Mouse (Mus musculus) hindlimb bud, embryonic 11.5 days (tissue): Measurements from ENCODE around the gene Nfia.

Experiments
- DNase-seq: peaks from one replicate; pipeline ENCODE4 v3.0.0-alpha.2; 2012; ENCODE audit warnings: low read depth, low spot score; ENCODE audit errors: extremely low spot score

Gene Nfia

DNA sequence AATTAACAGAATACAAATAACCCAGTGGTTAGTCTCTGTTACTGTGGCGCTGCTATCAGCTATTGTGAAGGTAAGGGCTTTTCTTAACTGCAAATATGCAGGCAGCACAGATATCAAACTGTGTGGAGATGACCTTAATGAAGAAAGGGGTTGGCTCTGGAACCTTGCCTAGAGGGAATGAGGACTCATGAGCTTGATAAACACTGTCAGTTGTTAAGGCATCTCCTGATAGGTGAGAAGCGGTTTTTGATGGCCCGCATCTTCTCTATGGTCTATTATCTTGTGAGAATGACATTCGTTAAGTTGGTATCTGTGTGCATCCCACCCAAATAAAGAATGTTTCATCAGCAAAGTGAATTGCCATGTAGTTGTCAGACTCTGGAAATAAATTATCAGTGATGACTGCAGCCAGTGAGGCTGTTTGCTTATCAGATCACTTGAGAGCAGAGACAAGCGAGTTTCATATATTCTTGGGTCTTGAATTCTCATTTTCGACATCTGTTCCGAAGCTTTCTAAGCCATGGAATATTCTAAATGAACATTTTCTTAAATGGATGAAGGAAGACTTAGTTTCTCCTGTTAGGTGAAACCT, 37.9 kb downstream of the Nfia start:
- DNase-seq = no peak

DNA sequence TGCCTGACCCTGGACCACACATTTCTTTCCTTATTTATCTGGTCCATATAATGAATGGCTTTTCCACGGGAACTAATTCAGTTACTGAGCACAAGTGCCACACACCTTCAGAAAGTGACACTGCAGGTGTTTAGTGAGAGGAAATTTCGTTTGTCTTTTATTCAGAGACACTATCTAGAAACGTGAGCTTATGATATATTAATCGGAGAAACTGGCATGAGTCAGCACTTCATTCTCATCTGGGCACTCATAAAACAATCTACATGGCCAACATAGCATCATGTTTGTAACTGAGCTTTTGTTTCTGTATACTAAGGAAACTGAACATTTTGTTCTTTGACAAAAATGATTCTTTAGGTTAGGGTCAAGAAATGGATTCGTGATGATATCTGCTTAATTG, 40.5 kb downstream of the Nfia start:
- no peak for DNase-seq

DNA sequence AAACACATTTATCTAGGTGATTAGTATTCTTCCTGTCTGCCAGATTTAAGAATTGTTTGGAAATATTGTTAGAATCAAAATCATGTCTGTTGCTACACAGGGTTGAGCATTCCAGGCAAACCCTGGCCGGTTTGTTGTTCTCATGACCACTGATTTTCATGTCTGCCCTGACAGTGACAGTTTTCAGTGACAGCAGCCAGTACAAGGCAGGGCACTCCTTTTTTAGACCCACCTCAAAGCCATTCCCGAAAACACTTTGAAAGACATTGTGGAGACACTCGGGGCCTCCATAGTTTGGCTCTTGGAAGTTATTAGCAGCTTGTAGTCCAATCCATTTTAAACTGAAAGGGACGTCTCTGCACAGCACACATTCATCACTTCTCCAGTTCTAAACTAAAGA, 41.5 kb downstream of the Nfia start:
- DNase-seq = no peak

DNA sequence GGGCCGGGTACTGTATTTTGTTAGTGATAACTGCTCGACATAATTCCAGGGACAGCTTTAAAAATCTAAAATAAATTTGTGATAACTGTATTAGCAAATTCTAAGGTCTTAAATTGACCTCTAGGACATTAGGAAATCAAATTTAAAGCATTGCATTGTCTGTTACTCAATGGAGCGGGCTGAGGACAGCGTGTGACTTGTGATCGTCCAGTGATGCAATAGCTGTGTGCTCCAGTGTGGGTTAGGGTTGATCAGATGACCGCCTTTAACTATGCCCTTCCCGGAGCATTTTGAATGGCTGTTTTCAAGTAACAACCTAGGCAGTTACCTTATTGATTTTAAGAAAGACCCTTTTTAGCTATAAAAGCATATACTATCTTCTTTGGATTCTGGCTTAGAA, 42.0 kb downstream of the Nfia start:
- DNase-seq = no peak

DNA sequence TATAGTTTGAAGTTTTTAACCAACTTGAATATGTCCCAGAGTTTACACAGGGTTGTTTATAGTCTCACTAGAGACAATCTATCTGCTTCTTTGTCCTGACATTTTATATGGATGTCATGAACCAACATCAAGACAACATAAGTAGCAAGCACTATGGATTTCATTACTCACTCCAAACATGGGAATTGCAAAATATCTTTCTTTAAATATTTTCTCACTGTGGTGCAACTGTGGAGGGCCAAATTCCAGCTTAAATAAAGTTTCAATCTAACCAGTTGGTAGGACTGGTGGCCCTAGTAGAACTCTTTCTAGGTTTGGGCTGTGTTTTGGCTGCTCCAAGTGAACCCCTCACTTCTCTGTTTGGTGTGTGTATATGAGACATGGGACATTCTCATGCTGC, 43.5 kb downstream of the Nfia start:
- no peak for DNase-seq

DNA sequence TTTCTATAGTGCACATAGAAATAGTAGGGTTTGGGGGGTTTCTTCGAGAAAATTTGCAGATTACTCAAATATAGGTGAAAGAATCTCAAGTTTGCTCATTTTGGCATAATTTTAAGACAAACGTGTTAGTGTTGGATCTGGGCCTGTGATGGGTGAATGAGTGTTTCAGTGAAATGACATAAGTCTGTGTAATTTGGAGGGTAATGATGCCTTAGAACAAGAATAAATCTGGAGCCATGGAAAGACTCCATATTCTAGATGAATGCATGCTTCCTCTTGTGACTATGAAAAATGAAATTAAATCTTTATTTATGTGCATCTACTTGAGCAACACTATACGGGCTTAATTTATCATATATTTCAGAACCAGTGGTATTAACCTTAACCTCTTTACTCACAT, 44.2 kb downstream of the Nfia start:
- no peak for DNase-seq

DNA sequence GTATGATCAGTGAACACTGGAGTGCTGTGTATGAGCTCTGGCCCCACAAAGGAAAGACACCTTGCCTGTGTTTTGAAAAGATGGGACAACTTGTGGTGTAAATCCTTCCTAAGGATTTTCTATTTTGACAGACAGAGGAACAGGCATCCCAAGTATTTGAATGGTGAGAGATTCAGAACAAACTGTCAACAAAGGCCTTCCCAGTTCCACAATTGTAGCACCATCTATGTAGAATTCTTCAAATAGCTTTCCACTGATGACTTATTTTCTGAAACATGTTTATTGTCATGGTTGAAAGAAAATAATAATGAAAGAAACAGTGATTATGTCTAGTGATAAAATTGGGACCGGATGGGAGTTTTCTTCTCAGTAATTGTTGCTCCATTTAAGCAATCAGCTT, 45.2 kb downstream of the Nfia start:
- DNase-seq = no peak

DNA sequence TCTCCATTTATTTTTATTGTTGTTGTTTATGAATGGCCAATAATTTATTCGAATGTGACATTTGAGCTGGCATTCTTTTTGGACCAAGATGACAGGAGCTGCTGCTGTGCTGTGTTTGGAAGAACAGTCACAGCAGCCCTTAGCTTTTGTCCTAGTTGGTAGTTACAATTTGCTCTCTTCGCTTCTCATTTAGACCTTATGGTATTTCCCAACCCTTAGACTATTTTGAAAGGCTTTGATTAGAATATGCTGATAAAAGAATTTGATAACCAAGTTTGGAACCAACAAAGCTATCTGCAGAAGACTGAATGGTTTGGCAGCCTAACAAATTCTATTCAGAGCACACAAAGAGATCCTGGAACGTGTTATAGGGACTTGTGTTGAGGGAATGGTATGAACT, 46.0 kb downstream of the Nfia start:
- no peak for DNase-seq

DNA sequence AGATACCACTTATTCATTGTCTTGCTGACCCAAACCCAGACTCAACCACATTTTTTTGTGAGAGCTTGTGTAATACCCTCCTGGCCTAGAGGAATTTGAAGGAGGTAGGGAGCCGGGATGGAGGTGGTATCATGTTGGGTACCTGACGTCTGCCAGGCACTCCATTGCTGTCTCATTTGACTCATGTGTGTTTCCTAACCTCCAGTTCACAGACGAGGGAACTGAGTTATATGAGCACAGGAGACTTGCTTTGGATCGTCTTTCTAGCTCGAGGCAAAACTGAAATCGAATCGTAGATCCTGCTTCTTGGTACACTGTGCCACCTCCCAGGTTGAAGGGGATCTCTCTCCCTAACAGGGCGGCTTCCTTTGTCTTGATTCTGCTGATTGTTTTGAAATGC, 46.6 kb downstream of the Nfia start:
- DNase-seq = no peak

DNA sequence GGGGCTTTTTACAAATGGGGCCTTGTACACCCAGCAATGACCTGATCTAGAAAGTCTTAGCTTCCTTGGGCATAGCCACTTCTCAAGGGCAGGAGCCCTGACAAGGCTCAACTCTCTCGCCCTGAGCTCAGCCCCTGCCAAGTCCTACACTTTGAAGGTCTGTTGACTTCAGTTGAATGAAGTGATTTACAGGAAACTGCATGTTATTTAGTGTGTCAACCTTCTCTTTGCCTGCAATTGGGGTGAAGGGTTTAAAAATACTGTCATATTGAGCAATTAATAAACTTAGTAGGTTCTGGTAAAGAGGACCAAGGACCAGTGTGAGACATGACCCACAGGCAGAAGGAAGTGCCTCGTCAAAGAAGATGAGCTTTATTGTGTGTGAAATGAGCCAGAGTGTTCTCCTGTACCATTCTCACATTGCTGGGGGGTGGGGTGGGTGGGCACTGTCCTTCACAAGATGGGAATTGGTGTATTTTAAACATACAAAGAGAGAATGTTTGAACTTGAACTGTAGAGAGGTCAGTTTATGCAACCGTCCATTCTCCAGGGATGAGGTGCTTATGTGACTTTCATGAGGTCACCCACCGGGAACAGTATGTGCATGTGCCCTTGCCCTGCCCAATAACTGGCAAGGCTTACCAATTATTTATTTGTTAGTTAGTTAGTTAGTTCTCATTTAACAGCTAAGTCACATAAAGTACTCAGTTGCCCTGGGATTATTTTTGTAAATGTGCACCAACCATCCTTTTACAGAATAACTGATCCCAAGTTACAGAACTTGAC, 48.1 kb downstream of the Nfia start:
- DNase-seq = no peak

DNA sequence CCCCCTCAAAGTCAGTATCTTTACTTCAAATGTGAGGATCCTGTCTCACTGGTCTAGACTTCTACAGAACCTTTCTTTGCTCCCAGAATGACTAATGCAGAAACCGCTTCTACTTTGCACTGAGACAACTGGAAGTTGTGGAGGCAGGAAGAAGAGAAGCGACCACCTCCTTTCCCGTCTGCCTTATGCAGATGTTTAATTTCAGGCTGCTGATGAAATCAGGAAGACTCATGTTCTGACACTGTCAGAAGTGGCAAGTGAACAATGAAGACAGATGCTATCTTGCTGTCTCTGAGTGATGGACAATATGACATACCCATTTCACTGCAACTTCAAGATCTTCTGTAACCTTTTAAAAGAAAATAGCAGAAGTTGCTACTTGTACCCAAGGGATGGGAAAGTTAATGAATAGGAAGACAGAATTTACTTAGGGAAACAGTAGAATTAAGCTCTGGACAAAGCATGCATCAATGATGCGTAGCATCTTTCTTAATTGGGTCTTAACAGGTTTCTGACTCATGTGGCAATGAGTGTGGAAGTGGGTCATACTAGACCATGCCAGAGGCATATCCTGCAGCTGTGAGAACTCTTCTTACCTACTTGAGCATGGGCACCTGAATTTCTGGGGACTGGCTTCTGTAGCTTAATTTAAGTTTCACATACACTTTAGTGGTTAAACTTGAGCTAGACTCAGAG, 49.2 kb downstream of the Nfia start:
- no peak for DNase-seq

DNA sequence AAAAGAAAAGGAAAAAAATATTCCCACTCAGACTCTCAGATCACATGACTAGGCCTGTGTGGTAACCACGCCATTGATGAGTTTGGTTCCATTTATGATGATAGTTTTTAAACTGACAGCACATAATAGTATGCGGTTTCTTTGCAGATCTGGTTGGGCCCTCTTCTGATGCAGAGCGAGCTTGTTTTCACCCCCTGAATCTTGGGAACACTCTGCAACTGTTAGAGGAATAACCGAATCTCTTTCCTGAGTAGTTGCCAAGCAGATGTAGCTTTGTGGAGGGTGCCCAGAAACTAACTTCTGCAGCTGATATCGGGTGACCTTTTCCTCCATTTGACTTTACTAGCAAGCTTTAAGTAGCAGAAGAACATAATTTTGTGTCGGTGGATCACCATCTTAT, 51.0 kb downstream of the Nfia start:
- DNase-seq = no peak

DNA sequence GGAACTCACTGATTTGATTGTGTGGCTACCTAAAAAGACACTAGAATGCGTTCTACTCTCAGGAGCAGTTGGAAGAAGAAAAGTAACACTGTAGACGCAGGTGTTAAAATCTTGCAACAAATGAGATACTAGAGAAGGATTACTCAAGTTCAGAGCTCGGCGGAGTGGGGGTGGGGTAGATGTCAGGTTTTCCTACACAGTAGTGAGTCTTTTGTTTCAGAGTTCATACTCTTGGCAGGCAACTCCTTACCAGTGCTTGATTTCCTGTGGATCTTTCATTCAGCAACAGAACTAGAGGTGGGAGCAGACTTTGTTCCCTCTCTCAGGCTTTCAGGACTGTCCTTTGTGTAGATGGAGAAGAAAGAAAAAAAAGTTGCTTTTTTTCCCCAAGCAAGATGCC, 51.9 kb downstream of the Nfia start:
- no peak for DNase-seq

DNA sequence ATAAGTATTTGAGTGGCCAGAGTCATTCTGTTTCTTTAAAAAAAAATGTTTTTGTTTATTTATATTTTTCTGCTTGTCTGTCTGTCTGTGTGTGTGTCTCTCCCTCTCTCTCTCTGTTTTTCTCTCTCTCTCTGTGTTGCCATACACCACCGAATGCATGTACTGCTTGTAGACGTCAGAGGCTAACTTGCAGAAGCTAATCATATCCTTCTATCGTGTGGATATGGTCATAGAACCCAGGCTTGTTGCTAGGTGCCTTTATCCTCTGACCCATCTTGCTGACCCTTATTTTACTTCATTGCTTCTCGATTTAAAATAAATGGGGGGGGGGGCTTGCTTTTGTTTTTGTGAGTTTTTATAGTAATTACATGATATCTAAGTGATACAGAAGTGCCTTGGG, 52.9 kb downstream of the Nfia start:
- DNase-seq = no peak

DNA sequence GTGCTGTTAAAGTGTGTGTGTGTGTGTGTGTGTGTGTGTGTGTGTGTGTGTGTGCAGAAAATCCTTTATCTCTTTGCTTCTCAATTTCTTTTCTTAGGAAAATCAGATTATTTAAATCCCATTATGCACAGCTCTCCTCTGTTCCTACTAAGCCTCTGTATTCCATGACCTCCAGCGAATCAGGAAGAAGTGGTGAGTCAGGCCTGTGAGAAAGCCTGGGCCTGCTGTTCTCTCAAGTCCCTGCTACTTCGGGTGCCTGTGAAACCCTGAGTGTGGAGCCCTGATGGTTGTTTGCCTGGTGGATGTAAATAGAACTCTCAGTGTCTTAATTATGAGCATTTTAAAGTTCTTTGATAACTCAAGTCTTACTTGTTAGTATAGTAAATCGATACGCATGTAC, 53.3 kb downstream of the Nfia start:
- DNase-seq = no peak

DNA sequence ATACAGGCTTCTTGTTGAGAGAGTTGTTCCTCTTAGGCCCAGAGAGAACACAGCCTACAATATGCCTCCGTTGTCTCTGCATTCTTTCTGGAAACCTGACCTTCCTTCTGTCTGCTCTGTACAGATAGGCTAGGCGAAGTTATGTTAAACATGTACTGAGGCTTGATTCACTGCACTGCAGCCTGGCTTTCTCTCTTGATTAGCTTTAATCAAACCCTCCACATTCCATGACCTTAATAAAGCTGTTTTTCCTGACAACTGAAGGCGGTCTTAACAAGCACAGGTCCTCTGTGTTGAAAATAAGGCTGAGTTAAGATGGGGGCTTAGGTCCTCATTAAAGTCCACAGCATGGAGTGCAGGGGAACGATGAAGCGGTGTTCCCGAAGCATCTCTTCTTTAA, 54.6 kb downstream of the Nfia start:
- DNase-seq = no peak

DNA sequence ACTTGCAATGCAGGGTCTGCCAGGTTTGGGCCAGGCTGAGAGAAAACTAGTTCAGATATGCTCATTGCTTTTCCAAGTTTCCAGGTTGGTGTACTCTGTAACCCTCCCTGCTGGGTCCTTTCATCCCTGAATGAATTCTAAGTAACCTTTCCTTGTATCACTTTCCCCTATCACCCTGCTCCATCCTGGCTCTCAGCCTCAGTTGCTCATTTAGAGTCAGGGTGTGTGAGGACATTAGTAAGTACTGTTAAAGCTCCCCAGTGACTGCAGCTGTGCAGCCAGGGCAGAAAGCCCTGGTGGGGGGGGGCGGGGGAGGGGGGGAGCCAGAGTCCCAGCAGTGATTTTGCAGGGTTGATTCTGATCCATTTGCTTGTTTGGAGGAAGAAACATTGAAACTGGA, 56.0 kb downstream of the Nfia start:
- DNase-seq = no peak

DNA sequence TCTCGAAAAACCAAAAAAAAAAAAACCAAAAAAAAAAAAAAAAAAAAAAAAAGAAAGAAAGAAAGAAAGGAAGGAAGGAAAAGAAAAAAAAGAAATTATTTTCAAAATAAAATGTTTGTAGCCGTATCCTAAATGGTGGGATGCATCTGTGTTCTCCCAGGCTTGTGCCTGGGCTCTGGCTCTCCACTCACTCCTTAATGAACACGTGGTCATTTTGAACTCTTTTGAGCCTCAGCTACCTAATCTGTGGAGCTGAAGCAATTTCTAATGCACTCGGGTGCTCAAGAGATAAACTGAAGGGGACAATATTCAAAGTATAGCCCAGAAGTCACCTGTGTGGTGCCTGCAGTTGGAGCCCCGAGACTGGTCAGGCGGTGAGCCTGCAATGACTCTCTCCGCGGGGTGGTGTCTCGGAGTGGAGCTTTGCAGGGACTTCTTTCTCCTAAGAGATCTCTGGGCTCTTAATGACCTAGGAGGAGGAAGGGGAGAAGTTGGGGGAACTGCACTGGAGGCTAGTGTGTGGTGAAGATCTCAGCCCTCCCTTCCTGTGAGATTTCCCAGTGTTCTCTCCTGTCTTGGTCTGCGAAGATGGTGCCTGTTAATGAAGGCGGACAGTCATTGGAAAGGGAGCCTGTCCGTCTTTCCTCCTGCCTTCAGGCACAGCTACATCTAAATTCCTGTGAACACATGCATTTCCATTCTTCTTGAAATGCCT, 57.0 kb downstream of the Nfia start:
- no peak for DNase-seq

DNA sequence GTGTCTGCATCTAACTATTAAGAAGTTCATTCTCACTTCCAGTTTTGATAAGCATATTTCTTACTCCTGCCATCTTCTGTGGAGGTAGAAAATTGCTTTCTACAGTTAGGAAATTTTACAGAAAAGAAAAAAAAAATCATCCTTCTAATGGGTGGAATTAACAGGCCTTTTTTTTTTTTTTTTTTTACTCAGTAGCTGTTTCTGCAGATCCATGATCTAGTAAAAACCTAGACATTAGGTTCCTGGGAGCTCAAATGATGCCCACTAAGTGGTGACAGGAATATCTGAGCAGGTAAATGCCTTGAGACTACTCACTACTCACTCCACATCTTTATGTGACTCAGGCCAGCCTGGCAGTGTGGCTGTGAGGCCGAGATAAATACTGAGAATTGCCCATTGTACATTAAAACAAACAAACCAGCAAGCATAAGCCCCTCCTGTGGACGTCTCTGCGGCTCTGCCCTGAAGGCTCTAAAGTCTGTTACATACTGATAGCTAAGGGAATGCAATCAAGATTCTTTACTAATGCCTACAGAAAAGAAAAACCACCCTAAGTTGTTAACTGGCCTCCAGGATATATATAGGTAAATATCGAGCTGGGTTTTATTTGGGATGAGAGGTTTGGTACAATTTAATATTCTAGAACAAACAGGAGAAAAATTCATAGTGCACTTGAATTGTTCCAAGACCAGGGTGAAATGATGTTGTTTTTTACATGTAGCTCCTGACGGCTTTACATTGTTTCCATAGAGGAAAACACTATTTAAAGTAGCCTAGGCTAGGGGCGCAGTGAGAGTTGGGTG, 57.7 kb downstream of the Nfia start:
- no peak for DNase-seq

DNA sequence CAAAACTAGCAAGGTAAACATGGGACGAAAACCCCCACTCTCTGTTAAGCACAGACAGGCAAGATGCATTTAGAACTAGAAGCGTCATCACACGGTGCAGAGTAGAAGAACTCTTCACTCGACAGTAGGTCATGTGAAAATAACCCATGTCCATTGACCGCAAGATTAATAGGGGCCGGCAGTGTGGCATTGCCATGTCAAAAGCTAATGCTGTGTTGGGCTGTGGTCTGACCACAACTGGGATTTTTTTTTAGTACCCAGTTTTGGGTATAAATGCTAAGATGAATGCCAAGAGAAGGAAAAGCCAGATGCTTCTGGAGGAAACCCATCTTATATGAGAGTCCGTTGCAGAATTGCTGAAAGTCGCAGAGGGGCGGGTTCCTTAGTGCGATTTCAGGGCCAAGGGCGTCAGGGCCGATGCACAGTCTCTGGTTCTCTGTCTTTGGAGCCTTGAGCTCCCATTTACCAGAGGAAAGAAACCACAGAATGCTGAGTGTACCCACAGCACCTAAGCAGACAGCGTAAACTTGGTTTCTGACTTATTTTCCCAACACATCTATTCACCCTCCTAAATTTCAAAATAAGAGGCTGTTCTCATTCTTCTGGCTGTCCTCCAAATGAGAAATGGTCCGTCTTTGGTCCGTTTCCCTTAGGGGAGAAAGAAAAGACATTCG, 58.5 kb downstream of the Nfia start:
- no peak for DNase-seq
